In genomic region chr2:32825796-32826195, GRCm38 (mm10) we compare ENCODE assay signal across 21 mouse cellular contexts. TPM values are rescaled to one million over a fixed set of nuclear protein-coding genes. Genes with fewer than 3 reads are reported as not detected.
"Had no signal": no experiment of that assay in that cellular context is flagged by ENCODE, and none has a peak within 500 bp of the region (broad histone marks: within the 10 kb centered on the region; RNA-seq: fewer than 3 reads in every experiment).

No protein-coding gene starts in this region.

- H3K9ac ChIP-seq: lung, embryonic 14.5 days; midbrain, embryonic 12.5 days; neural tube, embryonic 13.5 days; neural tube, embryonic 15.5 days had no signal

- H3K27me3 ChIP-seq: midbrain, embryonic 12.5 days; neural tube, embryonic 13.5 days; neural tube, embryonic 15.5 days had no signal

- H3K4me2 ChIP-seq: lung, embryonic 14.5 days; midbrain, embryonic 12.5 days; neural tube, embryonic 13.5 days; neural tube, embryonic 15.5 days had no signal

- H3K9me3 ChIP-seq: midbrain, embryonic 12.5 days; neural tube, embryonic 13.5 days; neural tube, embryonic 15.5 days had no signal

- H3K36me3 ChIP-seq: midbrain, embryonic 12.5 days had no signal

- ATAC-seq: midbrain, embryonic 16.5 days had no signal

- H3K4me3 ChIP-seq: midbrain, embryonic 12.5 days; myocyte; neural tube, embryonic 13.5 days; neural tube, embryonic 15.5 days had no signal

- H3K27ac ChIP-seq: midbrain, embryonic 12.5 days; neural tube, embryonic 13.5 days; neural tube, embryonic 15.5 days had no signal

- DNase-seq: lung, adult 18-20 months; lung, embryonic 14.5 days; lung, postnatal 10 days; lung, postnatal 4 days; midbrain, embryonic 14.5 days; retina, postnatal 1 day; right cerebral cortex, adult 18-20 months; right cerebral cortex, postnatal 25 days; right cerebral cortex, postnatal 4 days; spleen, adult 18-20 months; thymus, adult 18-20 months; thymus, postnatal 14 days; thymus, postnatal 36 days had no signal

RNA-seq across cellular contexts. Expression of gene Cfap157, which starts 41.6 kb away (rescaled TPM):
- total RNA-seq: megakaryocyte, adult 5-6 weeks; megakaryocyte-erythroid progenitor cell, adult 5-6 weeks had no signal
- polyA plus RNA-seq: neural tube, embryonic 11.5 days had no signal

RNA-seq across cellular contexts. Expression of gene Ttc16, which starts 50.4 kb away (rescaled TPM):
- total RNA-seq: megakaryocyte, adult 5-6 weeks had no signal
